Mouse (Mus musculus) c-Kit-positive CD71-positive TER-119-positive erythroid progenitor cells, embryonic 14.5 days (primary cell): ENCODE measurements around the gene Gm49776.
"Not testable (repeated sequence)": the region's sequence is repeated elsewhere in the genome, so short reads cannot be mapped to it uniquely, and the experiment has no call there.

Experiments used
- DNase-seq: peaks from one replicate; pipeline ENCODE4 v3.0.0-alpha.2; 2013; ENCODE audit warnings: low spot score

Gene Gm49776

DNA sequence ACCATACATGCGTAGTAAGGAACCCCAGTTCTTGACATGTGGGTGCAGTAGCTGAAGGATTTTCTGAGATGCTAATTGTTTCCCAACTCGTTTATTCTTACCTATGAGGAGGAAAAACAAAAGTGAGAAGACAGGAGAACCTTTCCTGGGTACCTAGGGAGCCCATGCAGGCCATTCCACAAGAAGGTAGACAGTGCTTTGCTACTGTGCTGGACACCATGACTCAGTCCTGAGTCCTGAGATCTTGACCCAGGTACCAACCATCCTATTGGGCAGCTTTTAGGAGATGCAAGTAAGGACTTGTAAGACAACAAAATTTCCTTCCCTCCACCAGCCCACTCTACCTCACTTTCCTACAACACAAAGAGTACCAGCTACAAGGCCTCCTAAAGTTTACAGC is at the start of gene Gm49776:
Gm49776 (minus strand) TSS at position 101 of the 400 bp plus-strand sequence.
- no peak for DNase-seq

DNA sequence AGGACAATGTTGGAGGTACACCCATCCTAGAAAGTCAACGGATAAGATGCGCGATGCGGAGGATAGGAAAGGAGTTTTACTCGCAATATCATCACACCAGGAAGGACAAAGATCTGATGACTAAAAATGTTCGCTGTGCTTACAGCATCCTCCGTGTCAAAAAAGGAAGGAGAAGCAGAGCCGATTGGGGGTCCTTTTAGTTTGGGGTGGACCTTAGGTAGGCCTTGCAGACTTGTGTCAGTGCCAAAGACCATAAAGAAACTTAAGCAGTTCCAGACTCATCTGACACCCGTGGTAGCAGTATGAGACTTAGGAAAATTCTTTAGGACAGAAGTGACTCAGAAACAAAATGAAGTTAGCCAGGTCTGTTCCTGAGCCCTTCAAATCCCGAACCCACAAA is 31.5 kb upstream of the Gm49776 start:
- DNase-seq, result not testable (repeated sequence)

DNA sequence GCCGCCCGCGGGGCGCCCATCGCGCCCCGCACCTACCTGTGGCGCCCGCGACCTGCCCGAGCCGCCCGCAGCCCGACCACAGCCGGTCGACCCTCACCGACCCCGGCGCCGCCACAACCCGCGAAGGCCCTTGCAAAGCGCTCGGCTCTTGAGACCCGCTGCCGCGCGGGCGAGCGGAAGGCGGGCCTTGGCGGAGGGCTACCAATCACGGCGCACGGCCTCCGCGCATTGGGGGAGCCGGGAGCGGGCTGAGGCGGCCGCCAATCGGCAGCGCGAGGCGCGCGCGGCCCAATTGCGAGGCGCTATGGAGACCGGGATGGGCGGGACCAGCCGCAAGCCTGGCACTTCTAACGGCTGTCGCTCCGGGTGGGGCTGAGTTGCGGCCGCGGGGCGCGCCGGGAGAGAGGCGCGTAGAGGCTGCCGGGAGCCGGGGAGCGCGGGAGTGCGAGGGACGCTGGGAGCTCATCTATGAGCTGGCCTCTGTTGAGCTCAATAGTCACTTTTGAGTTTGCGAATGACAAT is 31.0 kb upstream of the Gm49776 start, which contains the start of gene Dgcr8:
Dgcr8 (minus strand) TSS at position 180 of the 522 bp plus-strand sequence.
- peak; percentile 97 for DNase-seq

DNA sequence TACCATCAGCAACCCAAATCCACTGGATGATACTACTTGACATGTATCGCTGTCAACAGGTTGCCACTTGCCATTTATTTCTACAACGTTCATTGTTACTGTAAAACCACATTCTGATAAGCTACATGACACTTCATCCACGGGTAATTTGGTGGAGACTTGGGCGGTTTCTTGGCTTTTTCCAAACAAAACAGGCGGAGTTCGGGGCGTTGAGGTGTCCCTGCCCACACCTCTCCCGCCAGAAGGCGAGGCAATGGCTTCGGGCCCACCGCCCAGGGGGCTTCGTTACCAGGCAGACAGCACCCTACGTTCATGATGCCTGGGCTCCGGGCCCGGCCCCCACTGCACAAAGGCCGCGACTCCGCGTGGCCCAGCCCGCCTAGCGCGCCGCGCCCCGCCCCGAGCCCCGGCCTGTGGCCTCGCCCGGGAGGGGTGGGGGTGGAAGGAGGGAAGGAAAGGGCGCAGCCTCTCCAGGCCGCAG is 30.5 kb upstream of the Gm49776 start:
- DNase-seq, result peak; percentile 66

DNA sequence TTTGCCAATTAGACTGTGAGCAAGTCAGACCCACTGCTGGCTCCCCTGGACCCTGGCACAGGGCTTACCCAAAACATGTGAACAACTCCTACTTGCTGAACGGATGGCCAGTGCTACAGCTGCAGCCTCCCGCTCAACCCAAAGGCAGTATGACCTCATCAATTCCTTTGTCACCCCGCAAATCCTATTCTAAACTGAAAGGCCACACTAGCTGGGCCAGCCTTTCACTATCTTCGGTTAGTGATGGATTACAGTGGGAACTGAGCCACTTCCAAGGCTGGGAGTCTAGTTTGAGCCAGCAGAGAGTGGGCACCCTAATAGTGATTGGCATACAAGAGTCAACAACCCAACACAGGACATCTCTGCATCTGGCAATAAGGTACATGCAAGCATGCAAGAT is 30.0 kb upstream of the Gm49776 start:
- DNase-seq, result peak; percentile 19

DNA sequence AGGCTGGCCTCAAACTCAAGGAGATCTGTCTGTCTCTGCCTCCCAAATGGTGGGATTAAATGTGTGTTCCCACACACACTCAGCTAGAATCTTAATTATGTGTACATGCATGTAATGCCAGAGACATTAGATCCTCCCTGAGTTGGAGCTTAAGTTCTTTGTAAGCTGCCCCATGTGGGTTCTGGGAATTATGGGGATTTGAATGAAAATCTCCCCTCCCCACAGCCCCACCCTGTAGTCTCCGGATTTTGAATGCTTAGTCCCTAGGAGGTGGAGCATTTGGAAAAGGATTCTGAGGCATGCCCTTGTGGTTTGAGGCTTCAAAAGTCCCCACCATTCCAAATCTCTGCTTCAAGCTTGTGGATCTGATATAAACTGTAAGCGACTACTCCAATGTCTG is 17.0 kb upstream of the Gm49776 start:
- DNase-seq, result no peak

DNA sequence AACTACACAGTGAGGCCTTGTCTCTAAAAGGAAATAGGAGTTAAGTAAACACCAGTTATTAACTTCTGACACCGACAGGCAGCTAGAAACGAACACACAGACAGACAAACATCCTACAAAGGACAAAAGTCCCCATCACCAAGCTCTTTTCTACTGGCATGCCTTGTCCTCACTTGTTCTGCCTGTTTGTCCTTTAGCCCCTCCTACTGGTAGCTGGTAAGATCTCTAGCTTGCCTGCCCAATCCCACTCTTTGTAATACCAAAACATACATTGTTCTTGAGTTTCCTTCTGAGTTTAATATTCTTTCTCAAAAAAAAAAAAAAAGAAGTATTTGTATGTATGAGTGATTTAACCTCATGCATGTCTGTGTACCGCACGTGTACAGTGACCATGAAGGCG is 10.1 kb upstream of the Gm49776 start:
- DNase-seq, result no peak

DNA sequence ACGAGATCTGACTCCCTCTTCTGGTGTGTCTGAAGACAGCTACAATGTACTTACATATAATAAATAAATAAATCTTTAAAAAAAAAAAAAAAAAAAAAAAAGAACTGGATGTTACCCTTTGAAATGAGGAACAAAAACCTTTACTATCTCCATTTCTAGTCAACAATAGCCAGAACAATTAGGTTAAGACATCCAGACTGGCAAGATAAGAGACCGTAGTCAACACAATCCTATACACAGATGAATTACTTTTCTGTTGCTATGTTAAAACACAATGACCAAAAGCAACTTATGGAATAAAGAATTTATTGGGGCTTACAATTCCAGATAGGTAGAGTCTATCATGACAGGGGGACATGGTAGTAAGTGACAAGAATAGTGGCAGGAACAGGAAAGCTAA is 6.9 kb upstream of the Gm49776 start:
- DNase-seq, result no peak

DNA sequence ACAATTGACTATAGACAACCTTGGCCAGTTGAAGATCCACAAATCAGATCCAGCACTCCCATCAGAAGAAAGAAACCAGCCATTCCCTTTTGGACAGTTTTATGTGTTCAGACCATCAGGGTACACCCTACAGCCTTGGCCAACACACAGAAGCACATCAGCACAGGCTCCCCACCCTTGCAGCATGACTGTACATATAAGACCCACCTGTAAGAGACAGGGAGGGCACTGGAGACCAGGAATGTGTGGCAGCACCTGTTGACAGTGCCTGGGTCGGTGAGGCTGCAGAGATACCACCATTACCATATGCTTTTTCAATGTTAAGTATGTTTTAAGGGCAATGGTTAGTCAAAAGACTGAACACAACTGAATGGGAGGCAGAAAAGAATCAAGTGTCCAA is 4.3 kb downstream of the Gm49776 start:
- no peak for DNase-seq

DNA sequence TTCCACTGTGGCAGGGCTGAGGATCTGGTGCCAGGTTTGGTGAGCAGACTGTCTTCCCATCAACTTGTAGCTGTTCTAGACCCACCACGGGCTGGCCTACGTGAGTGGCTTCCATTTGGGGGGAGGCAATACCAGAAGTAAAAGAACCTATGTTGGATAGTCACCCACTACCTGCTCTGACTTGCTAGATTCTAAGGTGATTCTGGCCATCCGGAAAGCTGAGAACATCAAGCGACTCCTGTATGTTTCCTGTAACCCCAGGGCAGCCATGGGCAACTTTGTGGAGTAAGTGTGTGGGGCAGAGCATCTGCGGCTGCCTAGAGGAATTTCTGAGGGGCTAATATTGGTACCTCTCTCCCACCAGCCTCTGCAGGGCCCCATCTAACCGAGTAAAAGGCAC is 5.4 kb downstream of the Gm49776 start:
- no peak for DNase-seq

DNA sequence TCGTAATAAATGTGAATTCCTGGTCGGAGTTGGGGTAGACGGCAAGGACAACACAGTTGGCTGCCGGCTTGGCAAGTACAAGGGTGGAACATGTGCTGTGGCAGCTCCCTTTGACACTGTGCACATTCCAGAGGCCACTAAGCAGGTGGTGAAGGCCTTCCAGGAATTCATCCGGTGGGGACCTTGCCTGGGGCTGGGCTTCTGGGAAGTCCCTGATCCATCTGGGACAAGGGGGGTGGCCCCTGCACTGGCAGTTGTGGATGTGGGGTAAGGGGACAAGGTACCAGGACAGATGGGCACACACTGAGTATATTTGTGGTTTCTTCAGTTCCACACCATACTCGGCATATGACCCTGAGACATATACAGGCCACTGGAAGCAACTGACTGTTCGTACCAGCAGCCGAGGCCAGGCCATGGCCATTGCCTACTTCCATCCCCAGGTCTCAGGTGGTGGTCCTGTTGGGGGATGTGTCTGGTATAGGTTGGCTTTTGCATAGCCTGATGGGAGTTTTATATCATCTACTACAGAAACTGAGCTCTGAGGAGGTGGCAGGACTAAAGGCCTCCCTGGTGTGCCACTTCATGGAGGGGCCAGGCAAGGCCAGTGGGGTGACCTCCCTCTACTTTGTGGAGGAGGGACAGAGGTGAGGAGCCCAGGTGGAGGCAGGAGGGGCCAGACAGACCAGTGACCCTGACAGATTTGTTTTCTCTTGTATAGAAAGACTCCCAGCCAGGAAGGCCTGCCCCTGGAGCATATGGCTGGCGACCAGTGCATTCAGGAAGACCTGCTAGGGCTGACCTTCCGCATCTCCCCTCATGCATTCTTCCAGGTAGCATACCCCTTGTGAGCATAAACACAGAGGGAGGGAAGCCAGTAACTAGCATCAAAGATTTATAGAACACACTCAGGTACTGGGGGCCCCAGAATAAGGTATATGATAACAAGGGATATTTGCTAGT is 7.0 kb downstream of the Gm49776 start:
- DNase-seq, result no peak

DNA sequence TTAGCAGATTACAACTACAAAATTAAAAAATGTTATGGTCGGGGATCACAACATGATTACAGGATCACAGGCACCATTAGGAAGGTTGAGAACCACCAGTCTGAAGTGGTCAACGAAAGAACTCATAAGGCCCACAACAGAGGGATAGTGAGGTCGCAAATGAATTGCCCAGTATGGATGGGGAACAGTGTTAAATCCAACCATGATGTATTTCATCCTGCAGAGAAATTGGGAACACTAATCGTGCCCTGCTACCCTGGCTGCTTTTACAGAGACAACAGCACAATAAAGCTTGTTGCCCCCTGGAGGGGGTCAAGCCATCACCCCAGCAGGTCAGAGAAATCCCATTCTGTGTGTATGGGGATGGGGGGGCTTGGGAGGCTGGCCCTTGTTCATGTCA is 7.9 kb downstream of the Gm49776 start:
- DNase-seq, result no peak

DNA sequence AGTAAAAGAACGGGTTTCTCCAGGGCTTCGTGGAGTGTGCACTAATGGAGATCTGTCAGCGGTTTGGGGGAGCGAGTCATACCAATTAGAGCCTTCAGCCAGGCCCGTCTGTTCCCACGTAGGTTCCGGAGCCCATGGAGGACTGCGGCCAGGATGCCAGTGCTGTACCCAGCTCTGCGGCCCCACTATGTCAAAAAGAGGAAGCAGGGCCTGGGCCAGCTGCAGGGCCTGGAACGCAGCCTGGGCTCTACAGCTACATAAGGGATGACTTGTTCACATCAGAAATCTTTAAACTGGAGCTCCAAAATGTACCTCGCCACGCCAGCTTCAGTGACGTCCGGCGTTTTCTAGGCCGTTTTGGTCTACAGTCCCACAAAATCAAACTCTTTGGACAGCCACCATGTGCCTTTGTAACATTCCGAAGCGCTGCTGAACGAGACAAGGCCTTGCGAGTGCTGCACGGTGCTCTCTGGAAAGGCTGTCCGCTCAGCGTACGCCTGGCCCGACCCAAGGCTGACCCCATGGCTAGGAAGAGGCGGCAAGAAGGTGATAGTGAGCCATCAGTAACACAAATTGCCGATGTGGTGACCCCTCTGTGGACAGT is 8.7 kb downstream of the Gm49776 start:
- DNase-seq, result no peak

DNA sequence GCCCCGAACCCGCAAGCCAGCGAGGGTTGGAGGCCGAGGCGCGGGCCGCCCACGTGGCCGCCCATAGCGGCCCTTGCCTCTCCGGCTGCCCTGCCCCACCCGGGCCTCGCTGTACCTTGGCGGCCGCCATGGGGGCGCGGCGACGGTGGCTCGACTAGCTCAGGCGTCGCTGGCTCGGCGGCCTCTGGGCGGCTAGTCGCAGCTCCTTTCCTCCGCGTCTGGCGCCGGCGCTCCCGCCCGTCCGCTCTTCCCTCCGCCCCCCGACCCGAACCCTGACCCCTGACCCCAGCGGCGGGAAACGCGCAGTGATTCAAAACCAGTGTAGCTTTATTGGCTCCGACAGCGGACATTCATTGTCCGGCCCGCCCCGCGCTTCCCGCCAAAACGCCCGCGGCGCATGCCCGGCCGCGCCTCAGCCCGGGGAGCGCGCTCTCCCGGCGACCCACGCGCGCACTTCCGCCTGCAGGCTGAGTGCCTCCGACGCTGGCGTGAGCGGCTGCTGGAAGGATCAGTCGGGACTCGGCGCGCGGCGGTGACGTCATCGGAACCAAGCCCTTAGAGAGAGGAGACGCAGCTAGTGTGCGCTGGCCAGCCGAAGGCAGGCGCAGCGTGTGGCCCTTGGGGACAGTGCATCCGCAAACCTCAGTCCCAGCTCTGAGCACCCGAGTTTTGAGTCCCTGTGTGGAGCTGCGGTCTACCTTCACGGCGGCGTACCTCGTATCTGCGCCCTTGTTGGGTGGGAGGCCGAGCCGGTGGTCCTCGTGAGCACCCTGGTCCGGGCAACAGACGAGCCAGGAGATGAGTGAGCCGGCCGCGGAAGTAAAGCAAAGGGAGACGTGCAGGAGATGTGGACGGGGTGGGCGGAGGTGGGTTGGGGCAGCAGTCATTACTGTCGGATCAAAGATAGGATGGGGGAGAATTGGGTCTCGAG is 9.4 kb downstream of the Gm49776 start, which contains the start of the genes Trmt2a and Ranbp1:
Trmt2a (plus strand) TSS at position 247 of the 931 bp plus-strand sequence.
Ranbp1 (minus strand) TSS at position 300 of the 931 bp plus-strand sequence.
- peak; percentile 98 for DNase-seq

DNA sequence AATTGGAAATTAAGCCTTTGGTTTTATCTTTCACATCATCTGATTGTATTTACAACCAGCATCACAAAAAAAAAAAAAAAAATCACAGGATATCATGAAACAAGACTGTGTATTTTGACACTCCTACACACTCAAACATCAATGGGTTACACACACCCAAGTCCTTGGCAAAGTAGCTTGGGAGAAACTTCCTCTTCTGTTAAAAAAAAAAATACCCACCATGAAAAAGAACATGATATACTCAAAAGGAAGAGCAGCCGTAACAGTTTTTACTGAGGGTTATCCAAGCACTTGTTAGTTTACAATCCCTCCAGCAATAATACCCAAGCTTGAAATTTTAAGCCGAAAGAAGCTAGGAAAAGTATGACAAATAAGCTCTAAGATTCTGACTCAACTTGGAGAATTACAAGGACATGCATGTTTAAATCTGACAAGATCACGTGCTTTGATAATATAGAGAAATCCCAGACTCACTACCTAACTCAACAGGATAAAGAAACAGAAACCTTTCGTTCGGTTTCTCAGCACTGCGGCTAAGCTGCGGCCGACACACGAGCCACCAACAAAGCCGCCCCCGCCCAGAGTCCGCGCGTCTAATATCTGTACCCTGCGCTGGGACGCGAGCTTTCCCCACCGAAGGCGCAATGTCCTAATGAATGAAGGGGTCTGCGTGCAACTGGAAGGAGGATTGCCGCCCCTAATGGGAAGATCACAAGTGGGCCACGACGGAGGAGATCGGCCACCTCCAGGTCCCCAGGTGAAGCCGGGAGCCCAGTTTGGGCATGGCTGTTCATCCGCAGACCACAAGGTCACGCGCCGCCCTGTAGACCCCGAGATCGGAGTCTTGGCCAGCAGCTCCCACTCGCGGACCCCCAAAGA is 10.4 kb downstream of the Gm49776 start:
- DNase-seq, result no peak

DNA sequence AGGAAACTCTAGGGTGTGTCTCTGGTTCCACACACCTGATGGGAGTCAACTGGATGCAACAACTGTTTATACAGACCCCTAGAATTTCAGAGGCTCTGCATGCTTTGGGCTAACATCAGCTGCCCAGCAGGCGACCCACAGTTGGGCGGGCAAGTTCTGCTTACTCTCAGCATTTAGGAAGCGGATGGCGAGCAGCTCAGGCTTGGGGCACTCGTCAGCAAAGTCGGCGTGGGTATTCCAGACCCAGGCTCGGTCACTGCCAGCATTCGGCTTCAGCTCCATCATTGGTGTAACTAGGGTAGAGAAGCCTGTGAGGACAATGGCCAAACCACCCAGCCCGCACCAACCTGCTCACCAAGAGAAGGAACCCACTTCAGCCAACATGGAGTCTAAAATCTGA is 16.5 kb downstream of the Gm49776 start:
- DNase-seq, result no peak

DNA sequence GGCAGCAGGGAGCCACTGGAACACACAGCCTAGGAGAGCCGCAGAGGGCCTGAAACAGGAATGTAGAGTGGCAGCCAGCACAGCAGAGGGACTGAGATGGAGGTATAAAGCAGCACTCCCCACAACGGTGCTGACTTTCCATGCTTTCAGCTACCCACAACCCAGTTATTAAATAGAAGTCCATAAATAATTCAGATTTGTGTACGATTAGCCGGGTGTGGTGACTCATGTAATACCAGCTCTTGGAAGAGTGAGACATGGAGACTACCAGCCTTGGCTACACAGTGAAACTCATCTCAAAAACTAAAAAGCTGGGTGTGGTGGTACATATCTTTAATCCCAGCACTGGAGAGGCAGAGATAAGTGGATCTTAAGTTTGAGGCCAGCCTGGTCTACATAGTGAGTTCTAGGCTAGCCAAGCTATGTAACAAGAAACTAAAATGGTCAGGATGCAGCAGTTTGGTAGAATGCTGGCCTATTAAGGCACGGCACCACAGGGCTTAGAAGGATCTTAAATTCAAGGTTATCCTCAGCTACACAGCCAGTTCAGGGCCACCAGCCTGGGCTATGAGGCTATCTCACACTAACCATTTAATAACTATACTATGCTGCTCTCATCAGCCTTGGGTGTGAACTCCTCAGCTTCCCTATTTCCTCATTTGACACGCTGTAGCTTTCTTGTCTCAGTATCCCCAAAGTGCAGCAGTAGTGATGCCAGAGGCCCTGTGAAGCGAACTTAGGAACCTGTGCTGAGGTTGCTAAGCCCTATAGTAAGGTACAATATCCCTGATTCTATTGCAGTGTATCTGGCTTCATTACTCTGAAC is 21.2 kb downstream of the Gm49776 start:
- no peak for DNase-seq

DNA sequence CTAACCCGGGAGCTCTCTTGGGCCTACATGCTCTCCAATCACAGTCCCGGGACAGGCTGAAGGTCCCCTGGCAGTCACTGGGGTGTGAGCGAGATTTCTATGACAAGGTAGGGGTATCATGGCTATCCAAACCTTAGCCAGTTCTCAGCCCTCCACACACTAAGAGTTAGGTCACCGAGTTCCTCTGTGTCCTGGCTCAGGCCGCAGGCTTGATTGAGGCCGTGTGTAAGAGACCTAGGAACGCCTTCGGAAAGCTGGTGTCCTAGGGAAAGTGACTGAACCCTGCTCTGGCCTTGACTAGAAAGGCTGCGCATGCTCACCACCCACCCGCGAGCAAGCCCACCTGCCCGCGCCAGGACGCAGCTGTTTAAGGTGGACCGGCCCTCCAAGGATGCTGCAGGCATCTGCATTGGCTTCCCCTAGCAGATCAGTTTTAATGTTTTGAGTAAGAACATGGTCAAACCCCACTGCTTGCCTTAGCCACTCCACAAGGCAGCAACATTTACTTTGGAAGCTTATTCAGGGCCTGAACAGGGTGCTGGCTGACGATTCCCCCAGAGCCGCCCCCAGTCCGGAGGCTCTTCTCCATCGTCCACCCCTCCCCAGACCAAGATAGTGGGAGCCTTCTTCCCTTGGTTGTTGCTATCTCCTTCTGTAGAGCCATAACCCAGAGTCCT is 22.6 kb downstream of the Gm49776 start:
- no peak for DNase-seq
